Mouse (Mus musculus) heart, adult 9 months (tissue): ENCODE data around the gene Tstd1.

Experiments used
- DNase-seq, 2 experiments: peaks; one replicate each; pipeline ENCODE4 v3.0.0; 2022; ENCODE audit warnings: low spot score in 2 of 2

The Tstd1 gene

GRCm38 (mm10) chr1:171418660-171419059 is at the start of gene Tstd1:
Gene Tstd1 (plus strand): TSS chr1:171418872.
- no peak for DNase-seq

- no peak for DNase-seq
These were observed 48.7 kb upstream of the Tstd1 start, which contains the start of gene Nectin4 for GRCm38 (mm10) chr1:171369845-171370556. Gene Nectin4 (plus strand): TSS chr1:171370099.

- DNase-seq = no peak
These were observed 45.8 kb upstream of the Tstd1 start for GRCm38 (mm10) chr1:171372880-171373279.

GRCm38 (mm10) chr1:171373946-171374345 is 44.7 kb upstream of the Tstd1 start:
- no peak for DNase-seq

GRCm38 (mm10) chr1:171375646-171376097 is 43.0 kb upstream of the Tstd1 start:
- DNase-seq = no peak

- DNase-seq = no peak
These were observed 40.4 kb upstream of the Tstd1 start for GRCm38 (mm10) chr1:171378298-171378697.

GRCm38 (mm10) chr1:171379935-171380599 is 38.6 kb upstream of the Tstd1 start:
- peak; percentile 75 to 78 for DNase-seq

- no peak for DNase-seq
These were observed 36.5 kb upstream of the Tstd1 start for GRCm38 (mm10) chr1:171382096-171382620.

GRCm38 (mm10) chr1:171384361-171384760 is 34.3 kb upstream of the Tstd1 start:
- no peak for DNase-seq

GRCm38 (mm10) chr1:171385171-171385570 is 33.5 kb upstream of the Tstd1 start:
- no peak for DNase-seq

GRCm38 (mm10) chr1:171387099-171387498 is 31.6 kb upstream of the Tstd1 start:
- DNase-seq = no peak

- DNase-seq = peak; percentile 49 to 82
These were observed 30.1 kb upstream of the Tstd1 start, which contains the start of gene Arhgap30 for GRCm38 (mm10) chr1:171388376-171389102. Gene Arhgap30 (plus strand): TSS chr1:171388954.

GRCm38 (mm10) chr1:171390101-171390500 is 28.6 kb upstream of the Tstd1 start:
- DNase-seq = peak; percentile 34 to 62

- no peak for DNase-seq
These were observed 16.9 kb upstream of the Tstd1 start for GRCm38 (mm10) chr1:171401821-171402220.

GRCm38 (mm10) chr1:171402991-171403390 is 15.7 kb upstream of the Tstd1 start:
- no peak for DNase-seq

GRCm38 (mm10) chr1:171407263-171407662 is 11.4 kb upstream of the Tstd1 start:
- no peak for DNase-seq

GRCm38 (mm10) chr1:171410231-171410630 is 8.4 kb upstream of the Tstd1 start:
- DNase-seq = no peak

- peak; percentile 94 to 95 for DNase-seq
These were observed 7.7 kb upstream of the Tstd1 start, which contains the start of gene Usf1 for GRCm38 (mm10) chr1:171410947-171411484. Gene Usf1 (plus strand): TSS chr1:171411313.

GRCm38 (mm10) chr1:171411492-171411941 is 7.2 kb upstream of the Tstd1 start:
- DNase-seq = no peak

- DNase-seq = peak; percentile 39 to 48
These were observed 6.7 kb upstream of the Tstd1 start for GRCm38 (mm10) chr1:171412001-171412441.

GRCm38 (mm10) chr1:171412446-171412845 is 6.2 kb upstream of the Tstd1 start:
- peak; percentile 26 to 39 for DNase-seq
